Mouse (Mus musculus): Measurements from ENCODE around the gene Adgrg5.

GRCm38 (mm10) chr8:94966578-94966977, 43.1 kb downstream of the Adgrg5 start:
- TF ChIP-seq CTCF (IDR thresholded peaks at IDR 0.05; ENCODE audit: extremely low read depth, insufficient read depth, low read length) (peak; percentile 57), POLR2A (IDR thresholded peaks at IDR 0.05; ENCODE audit: extremely low read depth, insufficient read depth, low read length) (no peak)
